Mouse (Mus musculus): Measurements from ENCODE around the gene Klhl29.
A peak's percentile ranks its signal among the peaks of the same experiment; 100 is the strongest.

Gene Klhl29

DNA sequence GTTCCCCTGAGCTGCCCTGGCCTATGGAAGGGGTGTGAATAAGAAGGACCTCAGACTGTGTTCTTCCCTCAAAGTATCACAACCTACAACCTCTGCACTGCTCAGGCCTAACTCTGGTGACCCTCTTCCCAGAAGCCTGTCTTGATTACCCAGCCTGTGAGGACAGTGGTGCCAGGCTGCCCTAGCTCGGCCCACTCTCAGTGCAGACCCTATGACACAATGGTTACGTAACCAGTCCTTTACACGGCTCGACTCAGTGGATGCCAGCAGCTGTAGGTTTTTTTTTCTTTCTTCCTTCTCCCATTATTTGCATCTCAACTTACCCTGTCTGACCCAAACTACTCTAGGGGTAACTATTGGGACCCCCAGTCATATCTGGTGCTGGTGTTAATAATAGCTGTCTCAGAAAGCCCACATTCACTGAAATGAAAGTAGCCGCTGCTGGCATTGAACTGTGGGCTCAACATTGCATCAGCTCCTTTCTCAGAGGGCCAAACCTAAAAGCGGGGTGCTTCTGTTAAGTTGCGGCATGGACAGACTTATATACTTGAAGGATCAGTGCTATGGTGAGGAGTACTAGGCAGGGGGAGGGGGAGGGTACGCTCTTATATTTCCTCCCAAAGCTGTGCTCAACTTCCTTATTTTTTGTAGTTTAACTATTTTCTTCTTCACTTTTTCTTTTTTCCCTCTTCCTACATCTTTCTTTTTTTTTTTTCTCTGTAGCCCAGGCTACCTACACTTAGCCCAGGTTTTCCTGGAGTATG lies 152.9 kb downstream of the Klhl29 start:
- no peak for DNase-seq (ENCODE audit: low read depth, low spot score)

DNA sequence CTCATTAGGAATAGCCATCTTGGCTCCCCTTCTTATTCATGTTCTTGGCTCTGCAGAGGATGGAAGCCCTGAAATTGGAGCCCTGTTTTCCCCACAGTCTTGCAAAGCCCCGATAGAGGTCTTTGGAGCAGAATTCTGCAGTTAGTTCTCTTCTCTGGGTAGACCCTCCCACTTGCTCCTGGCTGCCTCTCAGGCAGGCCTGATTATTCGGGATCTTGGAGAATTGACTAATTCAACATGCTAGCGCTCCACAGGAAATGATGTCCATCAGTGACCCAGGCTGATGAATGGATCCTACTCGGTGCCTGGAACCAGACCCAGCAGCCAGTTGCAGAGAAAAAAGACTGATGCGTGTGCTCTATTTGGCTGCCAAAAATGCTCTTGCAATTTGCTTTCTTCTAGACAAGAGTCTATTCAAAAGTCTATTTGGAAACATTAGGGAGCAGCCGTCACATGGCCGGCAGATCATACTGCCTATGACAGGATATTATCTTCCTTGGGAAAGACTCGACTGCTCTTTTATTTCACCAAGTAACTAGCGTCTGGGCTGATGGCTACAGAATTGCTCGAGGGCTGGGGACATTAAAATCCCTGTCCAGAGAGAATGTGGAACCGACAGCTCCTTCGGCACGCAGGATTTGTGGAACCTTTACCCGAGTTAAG lies 155.4 kb downstream of the Klhl29 start:
- DNase-seq (ENCODE audit: low read depth, low spot score) = no peak

DNA sequence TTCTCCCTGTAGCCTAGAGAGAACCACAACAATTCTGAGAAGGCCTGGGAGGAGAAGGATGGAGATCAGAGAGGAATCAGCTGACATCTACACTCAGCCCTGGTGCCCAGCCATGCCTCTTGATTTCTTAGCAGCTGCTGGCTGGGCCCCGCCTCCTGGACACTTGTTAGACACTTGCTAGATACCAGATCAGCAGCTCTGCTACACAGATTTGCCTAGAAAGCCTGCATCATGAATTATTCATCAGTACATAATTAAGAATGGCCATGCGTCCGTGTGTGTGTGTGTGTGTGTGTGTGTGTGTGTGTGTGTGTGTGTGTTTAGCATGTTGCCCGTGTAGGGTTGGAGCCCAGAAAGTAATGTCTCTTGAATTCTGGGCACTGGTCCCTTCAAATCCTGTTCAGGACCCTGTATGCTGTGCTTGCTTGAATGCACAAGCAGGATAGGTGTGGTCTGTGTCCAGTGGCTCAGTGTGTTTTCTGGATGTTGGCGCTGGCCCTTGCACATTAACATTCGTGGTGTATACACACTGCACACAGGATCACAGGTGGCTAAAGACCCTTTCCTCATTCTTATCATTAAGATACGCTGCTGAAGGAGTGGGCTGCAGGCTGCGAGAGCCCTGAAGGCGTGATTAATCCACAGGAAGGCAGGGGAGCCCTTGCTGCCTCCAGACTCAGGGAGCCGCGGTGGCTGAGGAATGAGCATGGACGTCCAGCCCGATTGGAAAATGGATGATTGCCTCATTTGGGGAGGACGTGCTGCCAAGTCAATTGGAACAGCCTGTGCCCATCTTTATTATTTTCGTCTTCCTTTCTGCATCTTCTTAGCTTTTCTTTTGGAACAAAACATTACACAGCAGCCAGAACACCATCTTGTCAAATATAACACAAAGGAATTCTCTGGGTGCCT lies 159.4 kb downstream of the Klhl29 start:
- no peak for DNase-seq (ENCODE audit: low read depth, low spot score)

DNA sequence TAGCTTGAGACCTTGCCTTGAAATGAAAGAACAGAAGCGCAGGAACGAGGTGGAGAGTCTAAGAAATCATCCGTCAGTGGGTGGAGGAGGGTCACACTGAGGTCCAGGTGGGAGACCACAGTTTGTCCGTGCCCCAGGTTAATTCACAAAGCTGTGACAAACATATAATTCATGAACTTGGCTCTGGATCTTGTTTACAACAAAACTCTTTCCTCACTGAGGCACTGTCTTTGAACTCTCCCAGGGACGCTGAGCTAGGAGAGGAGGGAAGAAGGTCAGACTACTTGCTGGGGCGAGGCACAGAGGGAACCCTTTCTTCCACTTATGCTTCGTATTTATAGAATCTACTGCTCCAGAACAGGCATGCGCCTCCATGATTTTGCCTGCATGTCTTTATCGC lies 161.2 kb downstream of the Klhl29 start:
- DNase-seq (ENCODE audit: low read depth, low spot score) = no peak

DNA sequence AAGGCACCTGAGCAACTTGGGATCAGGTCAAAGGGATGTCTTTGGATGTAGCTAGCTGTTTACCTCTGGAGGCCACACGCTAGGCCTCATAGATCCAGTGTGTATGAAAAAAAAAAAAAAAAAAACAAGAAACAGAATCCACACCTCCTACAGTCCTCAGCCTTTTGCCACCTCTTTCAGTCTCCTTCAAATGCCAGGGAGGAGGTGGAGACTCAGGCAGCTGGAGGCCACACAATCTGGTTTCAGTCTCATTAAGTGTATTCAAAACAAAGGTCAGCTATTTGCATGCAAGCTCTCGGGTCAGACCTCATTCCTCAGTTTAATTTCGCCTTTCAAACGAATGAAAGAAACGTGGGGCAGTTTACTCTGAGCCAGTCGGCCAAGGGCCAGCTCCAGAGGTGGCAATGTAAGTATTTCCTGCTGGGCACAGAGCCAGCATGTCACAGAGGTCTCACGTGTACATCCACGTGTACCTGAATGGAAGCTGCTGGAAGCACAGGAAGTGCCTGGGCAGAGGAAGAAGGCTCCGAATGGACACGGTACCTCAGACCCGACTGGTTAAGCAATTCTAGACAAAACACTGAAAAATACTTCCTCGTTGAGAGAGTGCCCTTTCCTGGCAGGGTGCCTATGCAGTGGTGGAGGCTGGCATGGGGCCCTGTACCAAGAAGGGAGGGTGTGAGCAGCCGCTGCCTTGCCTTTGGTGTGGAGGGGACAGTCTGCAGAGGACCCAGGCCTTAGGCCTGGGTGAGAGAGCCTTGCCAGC lies 162.0 kb downstream of the Klhl29 start:
- DNase-seq (ENCODE audit: low read depth, low spot score) = peak; percentile 40

DNA sequence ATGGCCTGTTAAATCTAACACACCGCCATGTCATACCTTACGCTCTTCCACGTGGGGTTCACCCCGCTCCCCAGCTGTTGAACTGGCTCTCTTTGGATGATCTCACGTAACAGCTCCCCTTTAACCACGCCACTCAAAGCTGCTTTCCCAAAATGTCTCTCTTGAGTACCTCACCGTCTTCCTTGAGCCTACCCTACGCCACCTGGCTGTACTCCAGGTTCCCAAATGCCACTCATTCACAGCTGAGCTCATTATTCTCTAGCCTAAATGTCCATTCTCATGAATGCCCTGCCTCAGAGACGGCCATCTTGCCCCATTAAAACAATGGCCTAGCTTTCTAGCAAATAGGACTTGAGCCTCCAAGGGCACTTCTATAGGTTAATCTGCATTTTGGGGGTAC lies 163.6 kb downstream of the Klhl29 start:
- no peak for DNase-seq (ENCODE audit: low read depth, low spot score)

DNA sequence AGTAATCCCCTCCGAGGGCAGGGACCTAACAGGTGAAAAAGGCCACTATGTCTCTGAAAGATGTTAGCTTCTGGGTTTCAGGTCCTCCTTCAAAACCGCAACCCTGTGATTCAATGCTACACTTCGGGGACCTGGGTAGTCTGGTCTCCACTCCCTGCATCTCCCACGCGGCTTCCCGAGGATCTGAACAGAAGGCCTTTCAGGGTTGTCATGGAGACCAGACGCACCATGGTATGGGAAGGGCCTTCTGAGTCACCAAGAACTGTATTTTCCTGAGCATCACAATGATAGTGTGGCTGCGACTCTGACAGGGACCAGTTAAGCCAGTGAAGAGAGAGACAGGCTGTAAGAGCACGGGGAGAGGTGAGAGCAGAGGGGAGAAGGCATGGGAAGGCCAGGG lies 164.7 kb downstream of the Klhl29 start:
- DNase-seq (ENCODE audit: low read depth, low spot score) = peak; percentile 44

DNA sequence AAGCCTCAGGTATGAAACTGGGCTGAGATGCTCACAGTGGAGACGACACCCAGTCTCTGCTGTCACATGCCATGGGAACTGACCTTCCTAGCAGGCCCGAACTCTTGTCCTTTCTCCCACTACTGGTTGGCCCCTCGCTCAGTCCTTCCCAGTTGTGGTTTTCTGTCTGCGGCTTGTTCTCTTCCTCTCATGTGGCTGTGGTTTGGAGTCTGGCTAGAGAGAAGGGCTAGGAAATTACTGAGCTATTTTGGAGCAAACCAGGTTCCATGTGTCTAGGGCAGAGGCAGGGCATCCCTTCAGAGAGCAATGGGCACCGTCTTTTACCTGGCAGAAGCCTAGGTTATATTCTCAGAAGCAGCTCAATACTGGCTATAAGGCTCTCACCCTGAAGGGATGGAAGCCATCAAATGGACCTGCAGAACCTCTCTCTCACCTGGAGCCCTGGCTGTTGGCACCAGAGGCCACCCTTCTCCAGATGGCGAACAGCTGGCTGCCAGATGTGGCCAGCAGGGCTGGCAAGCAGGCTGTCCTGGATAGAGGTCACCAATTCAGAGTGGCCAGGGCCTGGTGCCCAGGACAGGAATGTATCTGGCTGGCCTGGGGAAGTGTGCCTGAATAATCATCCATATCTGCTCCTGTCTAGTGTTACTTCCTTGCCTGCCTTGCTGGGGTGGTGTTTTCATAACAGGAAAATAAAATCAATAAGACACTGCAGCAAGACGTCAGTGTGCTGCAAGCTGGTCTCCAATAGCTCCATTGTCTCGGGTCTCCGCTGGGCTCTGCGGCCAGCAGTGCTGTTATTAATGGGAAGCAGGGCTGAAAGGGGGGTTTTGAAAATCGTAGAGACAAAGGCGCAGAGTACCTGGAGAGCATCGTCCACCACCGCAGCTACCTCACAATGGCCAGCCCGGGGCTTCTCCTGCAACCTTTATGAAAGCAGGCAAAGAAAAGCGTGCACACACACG lies 167.3 kb downstream of the Klhl29 start:
- no peak for DNase-seq (ENCODE audit: low read depth, low spot score)

DNA sequence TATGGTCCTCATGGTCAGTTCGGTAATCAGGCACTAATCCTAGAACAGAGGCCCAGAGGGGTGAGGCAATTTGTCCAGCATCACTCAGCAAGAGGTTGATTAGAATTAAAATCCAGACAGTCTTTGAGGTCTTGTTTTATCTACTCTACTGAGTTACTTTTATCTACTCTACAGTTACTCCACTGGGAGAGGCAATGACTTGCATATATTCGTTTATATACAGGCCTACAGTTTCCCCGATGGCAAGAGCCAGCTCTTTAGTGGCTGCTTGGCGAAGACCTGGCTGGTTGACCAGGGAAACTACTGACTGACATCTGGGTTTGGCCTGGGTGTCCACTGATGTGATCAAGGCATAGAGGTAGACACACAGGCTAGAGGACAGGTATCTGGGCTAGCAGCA lies 168.3 kb downstream of the Klhl29 start:
- DNase-seq (ENCODE audit: low read depth, low spot score) = no peak

DNA sequence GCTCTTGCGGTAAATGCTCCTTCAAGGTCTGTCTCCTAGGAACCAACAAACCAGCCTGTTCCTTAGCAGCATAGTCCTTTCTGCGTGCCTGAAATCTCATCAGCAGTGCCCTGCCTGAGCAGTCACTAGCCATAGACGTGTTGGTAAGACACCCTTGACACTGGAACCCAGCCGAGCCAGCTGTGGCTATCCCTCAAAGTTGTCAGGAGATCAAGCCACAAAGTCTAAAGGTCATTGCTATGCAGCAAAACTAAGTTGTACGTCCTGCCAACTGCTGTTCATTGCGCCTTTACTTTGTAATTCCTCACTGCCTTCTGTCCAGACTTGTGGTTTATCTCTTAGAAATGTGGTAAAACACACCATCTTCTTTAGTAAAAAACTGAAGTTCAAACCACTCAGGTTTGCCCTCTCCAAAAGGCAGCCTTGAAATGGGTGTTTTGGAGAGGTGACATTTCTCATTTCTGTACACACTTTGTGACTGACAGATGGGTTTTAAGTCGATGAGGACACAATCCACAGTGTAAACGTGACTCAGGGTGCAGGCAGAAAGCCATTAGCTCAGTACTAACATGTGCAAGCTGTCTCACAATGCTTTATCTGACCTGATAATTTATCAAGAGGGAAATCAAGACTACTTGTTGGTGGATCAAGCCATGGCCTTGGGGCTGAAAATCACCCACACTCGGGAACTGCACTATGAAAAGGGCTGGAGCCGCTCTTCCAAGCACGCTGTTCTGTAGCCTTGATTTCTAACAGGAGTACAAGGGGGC lies 171.2 kb downstream of the Klhl29 start:
- no peak for DNase-seq (ENCODE audit: low read depth, low spot score)

DNA sequence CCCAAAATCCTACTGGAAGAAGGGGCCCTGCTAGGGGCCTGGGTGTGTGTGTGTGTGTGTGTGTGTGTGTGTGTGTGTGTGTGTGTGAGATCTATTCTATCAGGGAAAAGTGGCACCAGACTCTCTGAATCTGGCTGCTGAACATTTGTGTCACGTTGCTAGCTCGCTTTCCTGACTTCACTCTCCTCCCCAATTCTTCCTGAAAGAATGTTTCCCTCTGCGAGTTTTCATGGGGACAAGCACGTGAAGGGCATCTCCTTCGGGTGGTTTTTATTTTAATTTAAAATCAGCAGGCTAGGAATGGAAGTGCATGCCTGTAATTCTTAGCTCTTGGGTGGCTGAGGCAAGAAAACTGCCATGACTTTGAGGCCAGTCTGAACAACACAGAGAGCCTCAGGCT lies 172.1 kb downstream of the Klhl29 start:
- no peak for DNase-seq (ENCODE audit: low read depth, low spot score)

DNA sequence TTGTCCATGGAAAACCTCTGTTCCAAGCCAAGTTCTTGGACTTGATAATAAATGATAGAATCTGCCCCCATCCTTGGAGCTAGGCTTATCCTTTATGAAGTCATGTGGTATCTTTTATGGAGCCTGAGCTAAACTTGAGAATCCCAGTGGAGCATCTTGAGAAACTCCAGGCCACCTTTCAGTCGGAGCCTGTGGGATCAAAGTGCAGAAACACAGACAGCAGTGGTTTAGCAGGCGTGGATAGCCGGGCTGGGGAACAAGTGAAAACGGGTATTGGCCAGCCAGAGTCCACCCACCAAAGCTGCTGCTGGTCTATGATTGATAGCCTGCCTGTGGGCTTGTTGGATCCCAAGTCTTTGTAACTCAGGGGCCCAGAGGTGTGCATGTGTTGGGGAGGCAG lies 177.2 kb downstream of the Klhl29 start:
- no peak for DNase-seq (ENCODE audit: low read depth, low spot score)

DNA sequence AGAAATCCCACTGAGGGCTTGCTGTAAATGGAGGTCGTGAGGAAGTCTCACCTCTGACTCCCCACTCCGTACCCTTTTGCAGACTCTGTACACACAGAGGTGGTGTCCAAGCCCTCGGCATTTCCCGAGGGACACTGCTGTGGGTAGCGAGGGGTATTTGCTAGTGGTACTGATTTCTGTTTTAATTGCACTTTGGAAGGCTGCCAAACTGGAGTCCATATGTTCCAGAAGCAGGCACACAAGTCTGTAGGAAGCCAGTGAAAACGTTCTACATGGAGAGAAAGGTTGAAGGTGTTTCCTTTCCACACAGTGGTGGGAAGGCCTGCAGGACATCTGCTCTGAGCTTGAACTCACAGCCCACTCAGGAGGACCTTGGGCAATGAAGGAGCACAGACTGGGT lies 181.3 kb downstream of the Klhl29 start:
- DNase-seq (ENCODE audit: low read depth, low spot score) = no peak

DNA sequence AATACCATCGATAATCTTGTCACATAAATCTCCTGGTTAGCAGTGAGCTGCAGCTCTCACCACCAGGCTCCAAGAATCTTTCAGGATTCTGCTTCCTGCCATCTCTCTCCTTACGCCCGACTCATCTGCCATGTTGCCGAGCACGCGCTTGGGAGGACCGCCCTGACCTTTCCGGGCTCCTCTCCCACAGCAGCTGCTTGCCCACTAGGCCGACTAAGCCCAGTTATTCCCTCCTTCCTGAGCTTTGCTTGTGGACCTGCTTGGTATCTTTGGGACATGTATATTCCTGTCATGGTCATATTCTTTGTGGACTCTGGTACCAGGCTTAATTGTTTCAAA lies 183.1 kb downstream of the Klhl29 start:
- DNase-seq (ENCODE audit: low read depth, low spot score) = no peak

DNA sequence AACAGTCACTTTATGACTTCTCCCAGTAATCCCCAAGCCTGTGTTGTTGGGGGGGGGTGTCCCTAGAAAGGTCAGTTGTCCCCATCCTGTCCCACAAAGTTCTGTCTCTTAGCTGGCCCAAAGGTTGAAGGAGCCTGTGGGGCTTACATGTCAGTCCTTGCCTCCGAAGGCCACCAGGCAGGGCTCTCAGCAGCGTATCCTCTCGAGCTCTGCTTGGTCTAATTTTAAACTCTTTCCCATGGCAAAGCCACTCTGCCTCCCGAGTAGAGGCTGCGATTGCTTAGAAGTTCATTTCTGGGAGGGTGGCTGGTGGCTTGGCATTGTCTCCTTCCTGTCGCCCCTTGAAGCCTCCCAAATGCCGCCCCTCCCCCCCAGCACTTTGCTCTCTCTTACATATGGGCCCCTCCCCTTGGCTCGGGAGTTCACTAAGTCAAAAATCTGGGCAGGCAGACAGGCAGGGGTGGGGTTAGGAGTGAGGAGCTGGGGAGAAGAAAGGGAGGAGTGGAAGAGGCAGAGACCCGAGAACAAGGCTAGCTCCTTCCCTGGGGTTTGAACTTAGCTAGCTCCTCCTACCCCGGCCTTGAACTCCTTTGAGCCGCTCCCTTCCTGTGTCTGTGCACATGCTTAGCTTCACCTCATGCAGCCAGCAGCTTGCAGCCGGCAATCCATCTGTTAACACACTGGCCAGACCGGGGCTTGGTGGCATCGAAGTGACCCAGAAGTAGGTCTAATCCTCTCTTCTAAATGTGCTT lies 183.7 kb downstream of the Klhl29 start:
- peak; percentile 94 for DNase-seq (ENCODE audit: low read depth, low spot score)

DNA sequence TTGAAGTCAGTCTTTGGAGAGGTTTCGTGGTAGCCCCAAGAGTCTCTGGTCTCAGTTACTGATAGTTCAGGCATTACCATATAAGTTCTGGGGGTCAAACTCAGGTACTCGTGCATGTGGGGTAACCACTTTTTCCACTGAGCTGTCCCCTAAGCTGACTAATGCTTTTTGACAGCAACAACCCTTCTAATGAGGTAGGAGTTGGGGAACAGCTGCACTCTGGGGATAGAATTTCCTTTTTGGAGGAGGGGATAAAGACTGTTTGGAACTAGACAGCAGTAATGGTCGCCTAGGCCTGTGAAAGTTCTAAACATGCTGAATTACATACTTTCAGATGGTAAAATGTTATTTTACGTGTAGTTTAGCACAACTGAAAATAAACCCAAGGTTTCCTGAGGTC lies 184.3 kb downstream of the Klhl29 start:
- DNase-seq (ENCODE audit: low read depth, low spot score) = no peak

DNA sequence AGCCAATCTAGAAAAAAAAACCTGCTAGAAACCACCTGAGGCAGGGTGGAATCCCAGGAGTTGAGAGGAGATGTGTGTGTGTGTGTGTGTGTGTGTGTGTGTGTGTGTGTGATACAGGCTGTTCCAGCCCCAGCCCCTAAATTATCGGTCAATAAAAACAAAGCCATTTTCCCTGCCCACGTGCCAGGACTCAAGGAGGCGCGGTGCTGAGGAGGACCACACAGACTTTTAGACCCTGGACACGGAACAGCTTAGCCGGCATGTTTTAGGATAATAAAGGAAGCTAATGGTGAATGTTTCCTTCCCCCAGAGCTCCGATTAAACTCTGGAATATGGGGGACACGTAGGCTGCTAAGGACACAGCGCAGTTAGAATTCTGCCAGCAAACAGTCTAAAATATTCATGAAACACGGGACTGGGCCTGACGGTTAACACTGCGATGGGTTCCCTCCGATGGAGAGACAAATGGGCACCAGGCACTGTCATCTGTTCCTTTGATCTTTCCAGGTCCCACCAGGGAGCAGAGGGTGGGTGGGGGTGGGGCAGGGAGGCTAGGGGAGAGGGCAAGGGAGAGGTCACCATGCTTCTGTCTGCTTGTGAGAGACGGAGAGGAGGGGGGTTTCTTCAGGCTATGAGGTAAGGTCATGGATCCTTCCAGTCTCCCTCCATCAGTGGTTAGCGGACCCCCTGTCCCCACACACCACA lies 185.9 kb downstream of the Klhl29 start:
- no peak for DNase-seq (ENCODE audit: low read depth, low spot score)

DNA sequence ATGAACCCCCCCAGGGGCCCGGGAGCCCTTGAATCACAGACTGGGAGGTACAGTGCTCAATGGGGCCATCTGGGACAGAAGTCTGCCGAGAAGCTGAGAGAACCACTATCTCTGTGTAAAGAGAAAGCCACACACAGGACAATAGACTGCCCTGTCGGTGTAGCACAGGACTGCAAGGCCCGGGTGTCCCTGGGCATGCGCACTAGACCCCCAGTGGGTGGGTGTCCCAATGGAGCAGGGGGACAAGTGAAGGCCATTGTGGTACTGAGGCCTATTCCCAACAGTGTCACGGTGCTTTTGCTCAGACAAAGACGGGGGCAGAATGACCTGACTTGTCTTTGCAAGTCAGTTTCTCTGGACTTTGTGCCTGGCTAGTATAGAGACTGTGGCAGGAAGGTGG lies 186.6 kb downstream of the Klhl29 start:
- DNase-seq (ENCODE audit: low read depth, low spot score) = peak; percentile 53
